Mouse (Mus musculus) brain, embryonic 18.5 days (tissue): ENCODE data around the gene Slc6a9.

Source experiments
- DNase-seq: peaks from one replicate; pipeline ENCODE4 v3.0.0-alpha.2; 2012; ENCODE audit warnings: low read depth, low spot score

Slc6a9 gene

GRCm38 (mm10) chr4:117834457-117834844 is at the start of gene Slc6a9:
Slc6a9 (plus strand) TSS chr4:117834506.
- DNase-seq = no peak

- no peak for DNase-seq
Observed at GRCm38 (mm10) chr4:117786963-117787362, 47.3 kb upstream of the Slc6a9 start.

GRCm38 (mm10) chr4:117788308-117788707 is 46.0 kb upstream of the Slc6a9 start:
- no peak for DNase-seq

- no peak for DNase-seq
Observed at GRCm38 (mm10) chr4:117799904-117800303, 34.4 kb upstream of the Slc6a9 start.

- DNase-seq = no peak
Observed at GRCm38 (mm10) chr4:117806992-117807391, 27.3 kb upstream of the Slc6a9 start.

GRCm38 (mm10) chr4:117810933-117811332 is 23.4 kb upstream of the Slc6a9 start:
- no peak for DNase-seq

GRCm38 (mm10) chr4:117813591-117814192 is 20.6 kb upstream of the Slc6a9 start:
- no peak for DNase-seq

- no peak for DNase-seq
Observed at GRCm38 (mm10) chr4:117814333-117814732, 20.0 kb upstream of the Slc6a9 start.

GRCm38 (mm10) chr4:117816776-117817175 is 17.5 kb upstream of the Slc6a9 start:
- DNase-seq = no peak

- no peak for DNase-seq
Observed at GRCm38 (mm10) chr4:117818032-117818431, 16.3 kb upstream of the Slc6a9 start.

GRCm38 (mm10) chr4:117828572-117829145 is 5.6 kb upstream of the Slc6a9 start:
- DNase-seq = no peak

GRCm38 (mm10) chr4:117829260-117830123 is 4.8 kb upstream of the Slc6a9 start:
- no peak for DNase-seq

GRCm38 (mm10) chr4:117830124-117830551 is 4.2 kb upstream of the Slc6a9 start:
- no peak for DNase-seq

- DNase-seq = no peak
Observed at GRCm38 (mm10) chr4:117830801-117831200, 3.5 kb upstream of the Slc6a9 start.

GRCm38 (mm10) chr4:117831499-117831898 is 2.8 kb upstream of the Slc6a9 start:
- no peak for DNase-seq

GRCm38 (mm10) chr4:117831920-117832691 is 2.2 kb upstream of the Slc6a9 start:
- DNase-seq = no peak

GRCm38 (mm10) chr4:117834845-117835530 is 682 bp downstream of the Slc6a9 start:
- DNase-seq = no peak

- DNase-seq = no peak
Observed at GRCm38 (mm10) chr4:117835531-117836111, 1.3 kb downstream of the Slc6a9 start.

GRCm38 (mm10) chr4:117836204-117836767 is 2.0 kb downstream of the Slc6a9 start:
- peak; percentile 73 for DNase-seq

- DNase-seq = no peak
Observed at GRCm38 (mm10) chr4:117837271-117837670, 3.0 kb downstream of the Slc6a9 start.

- DNase-seq = no peak
Observed at GRCm38 (mm10) chr4:117839366-117839765, 5.1 kb downstream of the Slc6a9 start.
